Mouse (Mus musculus) layer of hippocampus, postnatal 10 days (tissue): ENCODE data around the gene Lrrc27. TPM values are rescaled to one million over a fixed set of nuclear protein-coding genes. Genes with fewer than 3 reads are reported as not detected.

Experiments
- DNase-seq, 2 experiments: peaks; one replicate each; pipeline ENCODE4 v3.0.0; 2021; ENCODE audit warnings: low spot score in 2 of 2
- long read RNA-seq: library from polyadenylated mRNA; stranded (forward); transcript quantifications from one replicate; pipeline ENCODE4 v2.0.0, GENCODE M21; 2023
- total RNA-seq, 2 experiments: library from RNA; stranded (reverse); gene quantifications; 2 replicates each; pipeline ENCODE4 v1.2.3; 2021

The Lrrc27 gene
- 1 to 10 TPM; 4.3 TPM for total RNA-seq
- long read RNA-seq, partial matches to known transcripts = 0 of 2 reads
- long read RNA-seq, other reads (novel, unspliced or antisense) = 2 of 2 reads

DNA sequence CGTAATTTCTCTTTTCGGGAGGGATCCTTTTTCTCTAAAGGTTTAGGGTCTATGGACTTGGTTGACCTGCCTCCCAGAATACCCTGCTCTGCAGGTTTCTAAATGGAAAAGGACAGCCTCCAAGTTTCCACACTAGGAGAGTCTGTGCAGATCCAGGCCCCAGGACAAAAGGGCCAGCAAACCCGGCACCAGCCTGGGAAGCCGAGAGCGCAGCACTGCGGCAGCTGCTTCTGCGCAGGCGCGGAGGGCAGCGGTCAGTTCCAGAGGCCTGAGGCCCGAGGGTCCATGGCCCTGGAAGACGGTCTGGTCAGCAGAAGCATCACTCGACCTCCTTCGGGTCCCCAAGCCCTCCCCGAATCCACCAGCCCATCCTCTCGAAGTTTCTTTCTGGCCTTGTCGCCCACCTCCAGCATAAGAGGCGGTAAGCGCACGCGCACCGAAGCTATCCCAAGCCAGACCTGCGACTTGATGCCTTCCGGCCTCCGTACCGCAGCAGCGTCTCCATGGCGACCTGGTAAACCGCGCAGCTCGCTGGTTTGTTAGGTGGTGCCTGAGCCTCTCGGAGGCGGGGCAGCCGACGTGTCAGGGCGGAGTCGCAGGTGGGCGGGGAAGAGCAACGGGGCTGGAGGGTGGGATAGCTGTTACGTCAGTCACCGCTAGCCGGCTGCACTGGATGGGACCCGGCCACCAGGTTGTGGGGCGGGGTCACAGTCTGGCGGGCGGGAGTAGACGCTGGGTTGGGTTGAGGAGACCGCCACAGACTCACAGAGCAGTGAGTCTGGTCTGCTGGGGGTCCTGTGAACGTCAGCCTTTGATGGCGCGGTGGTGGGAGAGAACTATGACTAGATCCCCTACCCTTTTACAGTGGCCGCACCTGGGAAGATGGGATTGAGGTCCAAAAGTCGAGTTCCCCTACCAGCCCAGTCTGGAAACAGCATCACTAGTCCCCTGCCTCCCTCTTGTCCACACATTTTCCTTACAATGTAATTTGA, at the start of gene Lrrc27, which contains the start of gene Stk32c:
Lrrc27 (plus strand) TSS at position 235 of the 992 bp plus-strand sequence.
Stk32c (minus strand) TSS at position 554 of the 992 bp plus-strand sequence.
- DNase-seq = peak; percentile 94 to 96

DNA sequence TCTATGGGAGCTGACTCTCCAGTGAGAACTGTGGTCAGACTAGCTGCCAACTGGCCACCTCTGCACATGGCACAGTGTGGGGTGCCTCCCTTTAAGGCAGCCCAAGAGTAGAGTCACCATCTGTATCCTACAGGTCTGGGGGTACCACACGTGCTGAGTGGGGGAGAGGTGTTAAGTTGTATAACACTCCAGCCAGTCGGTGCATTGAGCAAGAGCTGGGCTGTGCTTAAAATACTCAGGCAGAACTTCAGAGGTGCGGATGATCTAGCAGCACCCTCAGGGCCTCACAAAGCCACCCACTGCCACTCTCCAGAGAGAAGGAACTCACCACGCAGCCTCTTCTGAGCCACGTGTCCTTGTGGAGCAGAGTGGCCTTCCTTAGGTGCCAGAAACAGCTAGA, 48.4 kb upstream of the Lrrc27 start:
- no peak for DNase-seq

DNA sequence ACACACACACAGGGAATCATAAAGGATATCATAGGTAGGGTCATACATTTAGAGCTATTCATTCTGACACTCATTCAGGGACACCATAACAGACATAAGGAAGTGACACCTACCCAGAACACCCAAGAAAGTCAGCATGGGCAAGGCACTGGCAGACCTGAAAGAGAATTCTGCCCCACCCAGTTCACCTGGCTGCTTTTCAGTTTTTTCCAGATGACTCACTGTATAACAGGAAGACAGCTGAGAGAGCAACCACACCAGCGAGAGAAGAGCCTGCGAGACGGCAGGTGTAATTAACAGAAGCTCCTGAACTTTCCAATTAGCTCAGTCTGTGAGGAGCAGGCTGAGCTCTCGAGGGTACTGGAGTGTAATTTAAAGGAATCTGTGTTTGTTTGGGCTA, 43.6 kb upstream of the Lrrc27 start:
- no peak for DNase-seq

DNA sequence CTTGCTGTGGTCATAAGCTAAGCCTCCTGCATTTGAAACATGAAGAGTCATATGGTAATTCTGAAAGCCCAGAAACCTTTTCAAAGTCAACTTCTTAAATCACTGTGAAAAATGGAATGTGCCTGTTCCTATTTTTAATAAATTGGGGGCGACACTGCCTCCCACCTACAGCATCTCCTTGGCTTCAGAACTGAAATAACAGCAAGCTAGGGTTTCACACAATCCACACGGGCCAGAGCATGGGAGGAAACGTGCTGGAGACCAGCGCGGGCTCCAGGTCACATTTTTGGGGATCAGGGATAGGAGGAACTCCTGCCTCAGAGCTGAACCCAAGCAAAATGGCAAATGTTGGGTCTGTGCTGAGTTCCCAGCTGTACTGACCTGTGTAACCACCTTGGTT, 33.5 kb upstream of the Lrrc27 start:
- no peak for DNase-seq

DNA sequence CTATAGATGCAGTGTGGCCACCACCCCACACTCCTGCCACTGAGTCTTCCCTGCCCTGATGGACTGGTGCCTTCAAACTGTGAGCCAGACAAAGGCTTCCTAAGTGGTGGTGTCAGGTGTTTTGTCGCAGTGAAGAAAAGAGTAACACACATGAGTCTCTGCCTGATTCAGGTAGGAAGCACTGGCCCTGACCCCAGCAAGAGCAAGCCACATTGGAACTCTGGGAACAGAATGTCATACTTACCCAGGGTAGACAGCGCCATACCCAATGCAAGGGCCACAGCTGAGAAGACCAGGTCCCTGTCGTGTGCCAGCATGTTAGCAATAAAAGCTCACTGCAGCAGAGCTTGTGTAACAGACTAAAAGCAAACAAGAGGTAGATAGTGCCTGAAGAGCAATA, 32.7 kb upstream of the Lrrc27 start:
- DNase-seq = no peak

DNA sequence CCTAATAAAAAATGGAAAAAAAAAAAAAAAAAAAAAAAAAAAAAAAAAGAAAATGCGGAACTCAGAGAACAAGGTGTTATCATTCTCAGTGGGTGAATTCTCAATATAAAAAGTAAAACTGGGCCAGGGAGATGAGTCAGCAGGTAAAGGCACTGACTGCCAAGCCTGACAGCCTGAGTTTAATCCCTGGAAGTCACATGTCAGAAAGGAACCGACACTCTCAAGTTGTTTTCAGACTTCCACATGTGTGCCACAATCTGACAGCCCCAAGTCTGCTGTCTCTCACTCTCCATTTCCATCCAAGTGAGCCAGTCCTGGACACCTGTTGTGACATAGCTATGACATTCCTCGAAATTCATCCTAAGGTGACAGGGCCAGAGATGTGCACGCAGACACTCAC, 28.4 kb upstream of the Lrrc27 start:
- no peak for DNase-seq

DNA sequence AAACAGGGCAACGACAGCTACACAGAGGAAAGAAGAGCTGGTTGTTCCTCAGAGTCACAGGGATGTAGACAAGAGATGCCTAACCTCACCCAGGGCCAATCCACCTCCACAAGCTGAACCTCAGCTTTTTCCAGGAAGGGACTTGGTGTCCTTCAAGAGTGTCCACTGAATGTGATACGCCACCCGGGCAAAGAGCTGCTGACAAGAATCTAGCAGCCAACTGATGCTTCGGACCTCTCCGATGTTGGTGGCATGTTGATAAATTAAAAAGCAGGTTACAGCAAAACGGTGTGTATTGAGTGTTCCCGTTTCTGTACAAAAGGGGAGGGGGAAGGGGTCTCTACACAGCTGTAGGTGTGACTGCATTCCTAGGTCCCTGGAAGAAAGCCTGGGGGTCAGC, 27.9 kb upstream of the Lrrc27 start:
- no peak for DNase-seq

DNA sequence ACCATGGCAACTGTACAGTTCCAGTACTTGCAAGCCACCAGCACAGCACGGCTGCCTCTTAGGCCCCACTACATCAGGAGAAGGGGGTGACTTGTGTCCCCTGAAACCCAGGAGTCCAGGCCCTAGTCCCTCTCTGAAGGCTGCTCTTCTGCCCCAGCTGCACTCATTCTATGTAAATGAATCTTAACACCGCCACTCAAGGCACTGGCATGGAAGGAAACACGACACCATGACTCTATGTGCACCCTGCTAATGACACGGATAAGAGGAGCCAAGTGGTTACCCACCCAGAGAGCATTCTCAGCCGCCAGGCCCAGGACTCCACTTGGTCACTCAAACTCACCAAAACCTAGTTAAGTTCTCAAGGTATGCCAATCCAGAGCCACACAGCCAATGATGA, 26.8 kb upstream of the Lrrc27 start:
- no peak for DNase-seq

DNA sequence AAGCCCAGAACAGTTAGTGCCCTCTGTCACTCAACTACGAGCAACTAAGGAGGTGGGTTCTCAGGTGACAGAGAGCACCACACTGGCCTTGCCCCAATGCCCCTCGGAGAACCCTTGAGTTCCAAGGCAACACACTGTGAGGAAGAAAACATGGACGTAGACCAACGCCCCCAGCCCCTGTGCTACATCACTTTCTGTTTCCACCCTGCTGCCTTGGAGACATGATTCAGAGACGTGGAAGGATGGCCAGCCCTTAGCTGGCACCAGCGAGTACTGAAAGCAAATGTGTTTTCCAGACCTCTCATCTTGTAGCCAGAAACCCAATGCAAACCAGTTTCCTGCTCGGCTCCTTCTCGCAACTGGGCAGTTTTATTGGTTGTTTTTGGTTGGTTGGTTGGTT, 26.4 kb upstream of the Lrrc27 start:
- DNase-seq = no peak

DNA sequence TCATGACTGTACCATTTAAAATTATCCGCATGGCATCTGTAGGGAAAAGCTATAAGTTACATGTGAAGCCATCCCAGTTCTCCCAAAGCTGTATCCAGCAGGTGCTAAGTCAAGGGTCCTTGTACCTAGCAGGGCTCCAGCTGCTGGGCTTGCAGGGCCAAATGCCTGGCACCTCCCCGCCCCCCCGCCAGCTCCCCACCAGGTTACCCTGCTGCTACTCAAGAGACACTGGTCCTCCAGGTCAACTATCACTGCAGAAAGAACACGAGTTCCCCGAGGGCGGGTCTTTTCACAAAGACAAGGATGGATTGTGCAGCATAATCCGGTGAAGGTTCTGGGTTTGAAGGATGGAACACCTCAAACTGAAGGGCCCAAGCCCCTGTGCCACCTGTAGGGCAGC, 25.5 kb upstream of the Lrrc27 start:
- no peak for DNase-seq

DNA sequence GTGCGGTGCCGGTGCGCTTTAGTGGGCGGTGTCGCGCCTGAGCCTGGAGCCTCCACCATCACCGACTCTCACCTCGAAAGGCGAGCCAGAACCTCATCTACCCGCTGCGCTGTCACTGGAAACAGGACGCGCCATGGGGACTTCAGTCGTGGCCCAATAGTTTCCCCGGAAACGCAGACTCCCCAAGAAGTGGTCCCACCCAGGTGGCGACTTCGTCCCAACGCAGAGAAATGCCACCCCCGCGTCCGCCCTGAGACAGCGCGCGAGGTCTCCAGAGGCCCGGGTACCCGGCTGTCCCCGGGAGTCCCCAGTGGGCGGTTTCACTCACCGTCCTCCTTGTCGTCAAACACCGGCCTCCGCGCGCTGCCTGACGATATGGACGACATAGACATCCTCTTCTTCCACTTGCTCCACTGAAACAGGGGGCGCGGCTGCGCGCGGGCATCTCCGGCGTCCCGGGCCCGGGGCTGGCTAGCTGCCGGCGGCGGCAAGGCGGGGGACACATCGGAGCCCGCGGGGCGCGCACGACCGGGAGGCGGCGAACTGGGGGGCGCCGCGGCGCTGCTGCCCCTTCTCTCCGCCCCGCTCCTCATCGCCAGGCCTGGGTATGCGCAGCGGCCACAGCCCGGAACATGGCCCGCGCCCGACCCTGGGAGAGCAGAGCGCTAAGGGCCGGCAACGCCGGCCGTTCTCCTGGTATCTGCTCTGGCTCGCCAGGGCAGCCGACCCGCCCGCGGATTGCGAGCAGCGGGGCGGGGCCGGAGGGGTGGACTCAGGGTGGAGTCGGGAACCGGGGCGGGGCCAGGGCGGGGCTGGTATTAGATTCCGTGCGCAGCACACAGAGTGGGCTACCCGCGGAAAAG, 24.8 kb upstream of the Lrrc27 start:
- peak; percentile 68 to 80 for DNase-seq

DNA sequence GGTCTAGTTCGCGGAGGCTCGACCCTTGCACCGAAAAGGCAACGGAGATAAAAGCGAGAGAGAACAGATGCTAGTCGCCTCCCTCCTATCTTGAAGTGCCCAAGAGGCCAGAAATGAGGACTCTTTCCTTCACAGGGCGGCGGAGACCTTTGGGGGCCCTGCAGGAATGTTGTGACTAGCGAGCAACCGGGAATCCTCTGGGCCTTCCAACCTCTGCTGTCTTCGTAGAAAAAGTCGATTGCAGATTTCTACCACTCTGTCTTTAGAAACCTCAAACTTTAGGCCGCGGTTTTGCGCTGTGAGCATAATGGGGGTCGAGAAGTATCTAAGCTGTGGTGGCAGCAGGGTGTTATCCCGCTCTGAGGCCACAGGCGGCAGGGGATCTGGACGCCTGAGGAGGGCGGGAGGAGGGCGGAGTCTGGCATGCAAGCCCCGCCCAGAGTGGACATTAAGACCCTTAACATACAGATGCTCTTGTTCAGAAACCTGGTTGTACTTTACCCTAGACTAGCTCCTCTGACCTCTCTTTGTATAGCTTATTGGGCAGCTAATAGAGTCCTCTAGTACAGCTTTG, 24.1 kb upstream of the Lrrc27 start:
- DNase-seq = no peak

DNA sequence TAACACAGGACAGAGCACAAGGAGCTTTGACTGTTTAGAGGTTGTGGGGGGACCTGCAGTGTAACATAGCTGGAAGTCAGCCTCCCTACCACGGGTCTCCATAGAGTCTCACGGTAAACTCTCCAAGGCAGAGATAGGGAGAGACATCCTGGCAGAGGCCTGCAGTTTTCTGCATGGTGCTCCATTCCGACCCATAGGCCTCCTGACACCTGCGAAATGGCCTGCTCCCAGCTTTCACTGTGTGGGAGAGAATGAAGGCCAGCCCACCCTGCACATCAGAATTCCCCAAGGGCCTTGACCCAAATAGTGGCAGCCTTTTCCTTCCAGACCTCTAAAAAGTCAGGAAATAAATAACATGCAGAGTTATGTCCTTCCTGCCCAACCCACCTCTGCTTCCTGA, 22.2 kb upstream of the Lrrc27 start:
- DNase-seq = no peak

DNA sequence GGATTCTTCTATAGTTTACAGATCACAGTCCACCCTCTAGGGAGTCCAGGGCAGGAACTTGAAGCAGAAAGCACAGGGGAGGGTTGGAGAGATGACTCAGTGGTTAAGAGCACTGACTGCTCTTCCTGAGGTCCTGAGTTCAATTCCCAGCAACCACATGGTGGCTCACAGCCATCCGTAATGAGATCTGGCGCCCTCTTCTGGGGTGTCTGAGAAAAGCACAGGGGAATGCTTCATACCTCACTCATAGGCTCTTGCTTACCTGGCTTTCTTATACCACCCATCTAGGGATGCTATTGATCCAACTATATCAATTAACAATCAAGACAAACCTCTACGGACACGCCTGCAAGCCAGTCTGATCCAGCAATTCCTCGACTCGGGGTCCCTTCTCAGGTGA, 21.2 kb upstream of the Lrrc27 start:
- peak in 1 of 2 experiments; percentile 9 for DNase-seq

DNA sequence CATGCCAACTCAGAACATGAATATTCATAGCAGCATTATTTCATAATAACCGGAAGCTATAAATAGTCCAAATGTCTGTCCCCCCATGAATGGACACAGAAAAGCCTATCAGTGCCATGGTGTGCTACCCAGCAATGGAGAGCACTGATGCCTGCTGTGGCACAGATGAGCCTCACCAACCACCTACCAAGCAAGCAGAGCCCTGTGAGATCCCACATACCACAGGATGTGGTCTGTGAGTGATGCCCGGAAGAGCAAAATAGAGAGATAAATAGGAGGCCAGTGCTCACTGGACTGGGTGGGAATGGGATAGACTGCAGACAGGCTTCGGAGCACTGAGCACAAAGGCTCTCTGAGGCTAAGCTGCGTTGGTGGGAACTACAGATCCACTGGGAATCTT, 15.8 kb upstream of the Lrrc27 start:
- no peak for DNase-seq

DNA sequence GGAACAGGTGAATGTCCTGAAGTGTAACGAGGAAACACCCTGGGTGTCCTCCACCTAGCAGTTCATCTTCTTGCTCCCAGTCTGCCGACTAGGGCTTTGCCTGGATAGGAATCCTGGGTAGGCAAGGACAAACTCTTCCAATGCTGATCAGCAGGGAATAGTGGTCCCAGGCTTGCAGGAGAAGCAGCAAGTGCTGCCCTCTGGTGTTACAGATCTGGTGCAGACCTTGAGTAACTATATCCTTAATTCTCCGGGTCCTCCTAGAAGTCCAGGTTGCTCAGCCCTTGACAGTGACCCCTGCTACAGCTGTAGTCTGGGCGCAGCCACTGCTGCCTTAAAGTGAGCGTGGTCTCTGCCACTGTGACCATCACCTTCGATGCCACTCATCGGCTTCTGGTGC, 12.7 kb upstream of the Lrrc27 start:
- DNase-seq = peak; percentile 67 to 78

DNA sequence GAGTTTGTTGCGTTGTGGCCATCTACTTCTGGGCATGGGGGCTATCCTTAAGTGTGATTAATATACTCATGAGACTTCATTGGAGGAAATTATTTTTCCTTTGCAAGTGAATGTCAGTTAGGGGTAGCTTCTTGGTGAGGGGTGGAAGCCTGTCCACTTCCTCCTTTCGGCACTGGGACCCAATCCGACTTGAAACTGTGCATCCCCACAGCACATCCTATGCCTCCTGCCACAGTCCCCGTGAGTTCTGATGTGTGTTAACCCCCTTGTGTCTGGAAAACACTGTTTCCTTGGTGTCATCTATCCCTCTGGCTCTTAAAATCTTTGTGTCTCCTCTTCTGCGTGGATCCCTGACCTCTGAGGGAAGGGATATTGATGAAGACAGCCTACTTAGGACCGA, 11.6 kb upstream of the Lrrc27 start:
- DNase-seq = no peak

DNA sequence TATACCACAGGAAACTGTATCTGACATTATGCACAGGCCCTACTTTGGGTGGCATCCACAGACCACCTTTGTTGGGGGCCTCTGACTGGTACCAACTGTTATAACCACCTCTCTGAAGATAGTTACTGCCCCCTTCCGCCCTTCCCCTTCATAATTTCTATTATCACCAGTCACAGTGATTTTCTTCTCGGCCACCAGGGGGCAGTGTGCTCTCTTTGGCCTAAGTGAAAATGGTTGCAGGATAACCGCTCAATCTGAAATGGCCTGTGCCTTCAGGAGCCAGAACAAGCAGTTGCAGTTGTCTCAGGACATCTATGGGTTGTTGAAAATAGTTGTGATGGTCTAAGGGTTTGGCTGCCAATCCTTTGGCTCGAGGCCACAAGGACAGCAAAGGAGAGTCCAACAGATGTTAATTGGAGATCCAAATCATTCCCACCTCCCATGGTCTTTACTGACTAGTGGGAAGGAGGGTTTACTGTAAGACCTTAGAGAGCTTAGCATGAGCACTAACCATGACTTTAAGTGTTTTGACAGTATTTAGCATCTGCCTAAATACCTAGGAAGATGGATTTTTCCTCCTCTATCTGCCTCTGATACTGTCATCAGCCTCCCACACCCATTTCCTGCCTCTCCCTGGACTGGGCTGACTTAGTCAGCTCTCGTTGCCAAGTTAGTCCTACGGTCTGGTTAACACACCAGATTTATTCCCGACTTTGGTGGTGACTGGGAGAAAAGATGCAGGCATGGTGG, 4.6 kb upstream of the Lrrc27 start:
- peak in 1 of 2 experiments; percentile 54 for DNase-seq

DNA sequence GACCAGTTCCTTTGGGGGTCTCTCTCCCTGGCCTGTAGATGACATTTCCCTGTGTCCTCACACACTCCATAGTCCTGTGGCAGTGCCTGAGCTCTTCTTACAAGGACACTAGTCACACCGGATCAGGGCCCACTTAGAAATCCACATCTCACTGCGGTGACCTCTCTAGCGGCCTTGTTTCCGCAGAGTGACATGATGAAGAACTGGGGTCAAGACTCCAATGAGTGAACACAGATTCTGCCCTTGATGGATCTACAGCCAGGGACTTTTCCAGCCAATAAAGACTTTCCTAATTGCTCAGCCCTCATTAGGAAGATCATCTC, 4.1 kb upstream of the Lrrc27 start:
- no peak for DNase-seq

DNA sequence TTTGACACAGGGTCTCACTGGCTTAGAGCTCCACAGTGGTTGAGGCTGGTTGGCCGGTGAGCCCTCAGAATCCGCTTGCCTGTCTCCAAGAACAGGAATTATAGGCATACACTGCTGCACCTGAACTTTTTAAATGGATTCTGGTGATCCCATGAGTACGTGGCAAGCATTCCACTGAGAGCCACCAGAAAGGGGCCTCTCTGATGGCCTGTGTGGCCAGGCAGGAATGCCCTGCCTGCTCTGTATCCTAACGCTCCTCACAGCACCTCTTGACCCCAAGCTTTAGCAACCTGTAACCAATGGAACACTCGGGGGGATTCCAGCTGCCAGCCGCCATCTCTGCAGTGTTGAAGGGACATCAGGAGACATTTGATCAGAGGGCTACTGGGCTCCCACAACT, 1.0 kb upstream of the Lrrc27 start:
- no peak for DNase-seq

DNA sequence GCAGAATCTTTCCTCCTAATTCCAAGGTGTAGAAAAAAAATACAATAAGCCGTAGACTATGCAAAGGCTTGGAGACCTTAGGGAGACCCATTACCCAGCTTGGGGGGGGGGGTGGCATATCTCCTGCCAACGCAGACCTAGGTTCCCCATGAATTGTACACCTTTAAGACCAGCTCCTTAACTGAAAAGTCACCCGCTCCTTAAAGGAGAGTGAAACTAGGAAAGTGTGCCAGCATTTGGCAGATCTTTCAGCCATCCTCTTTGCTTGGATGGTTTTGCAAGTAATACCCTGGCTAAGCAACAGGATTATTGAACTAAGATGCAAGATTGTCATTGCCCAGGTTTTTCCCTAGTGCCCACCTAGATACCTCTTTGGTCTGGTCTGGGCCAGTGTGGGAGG, 963 bp downstream of the Lrrc27 start:
- no peak for DNase-seq
